Mouse (Mus musculus) naive thymus-derived CD4-positive, alpha-beta T cell, adult 2 months (primary cell): ENCODE data around the gene Gm10721.
"Not testable (repeated sequence)": the region's sequence is repeated elsewhere in the genome, so short reads cannot be mapped to it uniquely, and the experiment has no call there.

Experiments used
- DNase-seq: peaks from one replicate; pipeline ENCODE4 v3.0.0-alpha.2; 2011; ENCODE audit warnings: low read depth

Gene Gm10721

DNA sequence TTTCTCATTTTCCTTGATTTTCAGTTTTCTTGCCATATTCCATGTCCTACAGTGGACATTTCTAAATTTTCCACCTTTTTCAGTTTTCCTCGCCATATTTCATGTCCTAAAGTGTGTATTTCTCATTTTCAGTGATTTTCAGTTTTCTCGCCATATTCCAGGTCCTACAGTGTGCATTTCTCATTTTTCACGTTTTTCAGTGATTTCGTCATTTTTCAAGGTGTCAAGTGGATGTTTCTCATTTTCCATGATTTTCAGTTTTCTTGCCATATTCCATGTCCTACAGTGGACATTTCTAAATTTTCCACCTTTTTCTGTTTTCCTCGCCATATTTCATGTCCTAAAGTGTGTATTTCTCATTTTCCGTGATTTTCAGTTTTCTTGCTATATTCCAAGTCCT lies 12.7 kb downstream of the Gm10721 start:
- DNase-seq: not testable (repeated sequence)

DNA sequence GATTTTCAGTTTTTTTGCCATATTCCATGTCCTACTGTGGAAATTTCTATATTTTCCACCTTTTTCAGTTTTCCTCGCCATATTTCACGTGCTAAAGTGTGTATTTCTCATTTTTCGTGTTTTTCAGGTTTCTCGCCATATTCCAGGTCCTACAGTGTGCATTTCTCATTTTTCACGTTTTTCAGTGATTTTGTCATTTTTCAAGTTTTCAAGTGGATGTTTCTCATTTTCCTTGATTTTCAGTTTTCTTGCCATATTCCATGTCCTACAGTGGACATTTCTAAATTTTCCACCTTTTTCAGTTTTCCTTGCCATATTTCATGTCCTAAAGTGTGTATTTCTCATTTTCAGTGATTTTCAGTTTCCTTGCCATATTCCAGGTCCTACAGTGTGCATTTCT lies 13.2 kb downstream of the Gm10721 start:
- not testable (repeated sequence) for DNase-seq

DNA sequence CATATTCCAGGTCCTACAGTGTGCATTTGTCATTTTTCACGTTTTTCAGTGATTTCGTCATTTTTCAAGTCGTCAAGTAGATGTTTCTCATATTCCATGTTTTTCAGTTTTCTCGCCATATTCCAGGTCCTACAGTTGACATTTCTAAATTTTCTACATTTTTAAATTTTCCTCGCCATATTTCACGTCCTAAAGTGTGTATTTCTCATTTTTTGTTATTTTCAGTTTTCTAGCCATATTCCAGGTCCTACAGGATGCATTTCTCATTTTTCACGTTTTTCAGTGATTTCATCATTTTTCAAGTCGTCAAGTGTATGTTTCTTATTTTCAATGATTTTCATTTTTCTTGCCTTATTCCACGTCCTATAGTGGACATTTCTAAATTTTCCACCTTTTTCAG lies 13.8 kb downstream of the Gm10721 start:
- DNase-seq: not testable (repeated sequence)

DNA sequence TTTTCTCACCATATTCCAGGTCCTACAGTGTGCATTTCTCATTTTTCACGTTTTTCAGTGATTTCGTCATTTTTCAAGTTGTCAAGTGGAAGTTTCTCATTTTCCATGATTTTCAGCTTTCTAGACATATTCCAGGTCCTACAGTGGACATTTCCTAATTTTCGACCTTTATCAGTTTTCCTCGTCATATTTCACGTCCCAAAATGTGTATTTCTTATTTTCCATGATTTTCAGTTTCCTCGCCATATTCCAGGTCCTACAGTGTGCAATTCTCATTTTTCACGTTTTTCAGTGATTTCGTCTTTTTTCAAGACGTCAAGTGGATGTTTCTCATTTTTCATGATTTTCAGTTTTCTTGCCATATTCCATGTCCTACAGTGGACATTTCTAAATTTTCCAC lies 14.3 kb downstream of the Gm10721 start:
- peak; percentile 56 for DNase-seq

DNA sequence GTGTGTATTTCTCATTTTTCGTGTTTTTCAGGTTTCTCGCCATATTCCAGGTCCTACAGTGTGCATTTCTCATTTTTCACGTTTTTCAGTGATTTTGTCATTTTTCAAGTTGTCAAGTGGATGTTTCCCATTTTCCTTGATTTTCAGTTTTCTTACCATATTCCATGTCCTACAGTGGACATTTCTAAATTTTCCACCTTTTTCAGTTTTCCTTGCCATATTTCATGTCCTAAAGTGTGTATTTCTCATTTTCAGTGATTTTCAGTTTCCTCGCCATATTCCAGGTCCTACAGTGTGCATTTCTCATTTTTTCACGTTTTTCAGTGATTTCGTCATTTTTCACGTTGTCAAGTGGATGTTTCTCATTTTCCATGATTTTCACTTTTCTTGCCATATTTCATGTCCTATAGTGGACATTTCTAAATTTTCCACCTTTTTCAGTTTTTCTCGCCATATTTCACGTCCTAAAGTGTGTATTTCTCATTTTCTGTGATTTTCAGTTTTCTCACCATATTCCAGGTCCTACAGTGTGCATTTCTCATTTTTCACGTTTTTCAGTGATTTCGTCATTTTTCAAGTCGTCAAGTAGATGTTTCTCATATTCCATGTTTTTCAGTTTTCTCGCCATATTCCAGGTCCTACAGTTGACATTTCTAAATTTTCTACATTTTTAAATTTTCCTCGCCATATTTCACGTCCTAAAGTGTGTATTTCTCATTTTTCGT lies 16.5 kb downstream of the Gm10721 start:
- not testable (repeated sequence) for DNase-seq

DNA sequence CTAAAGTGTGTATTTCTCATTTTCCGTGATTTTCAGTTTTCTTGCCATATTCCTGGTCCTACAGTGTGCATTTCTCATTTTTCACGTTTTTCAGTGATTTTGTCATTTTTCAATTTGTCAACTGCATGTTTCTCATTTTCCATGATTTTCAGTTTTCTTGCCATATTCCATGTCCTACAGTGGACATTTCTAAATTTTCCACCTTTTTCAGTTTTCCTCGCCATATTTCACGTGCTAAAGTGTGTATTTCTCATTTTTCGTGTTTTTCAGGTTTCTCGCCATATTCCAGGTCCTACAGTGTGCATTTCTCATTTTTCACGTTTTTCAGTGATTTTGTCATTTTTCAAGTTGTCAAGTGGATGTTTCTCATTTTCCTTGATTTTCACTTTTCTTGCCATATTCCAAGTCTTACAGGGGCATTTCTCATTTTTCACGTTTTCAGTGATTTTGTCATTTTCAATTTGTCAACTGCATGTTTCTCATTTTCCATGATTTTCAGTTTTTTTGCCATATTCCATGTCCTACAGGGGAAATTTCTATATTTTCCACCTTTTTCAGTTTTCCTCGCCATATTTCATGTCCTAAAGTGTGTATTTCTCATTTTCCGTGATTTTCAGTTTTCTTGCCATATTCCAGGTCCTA lies 17.9 kb downstream of the Gm10721 start:
- peak; percentile 87 for DNase-seq

DNA sequence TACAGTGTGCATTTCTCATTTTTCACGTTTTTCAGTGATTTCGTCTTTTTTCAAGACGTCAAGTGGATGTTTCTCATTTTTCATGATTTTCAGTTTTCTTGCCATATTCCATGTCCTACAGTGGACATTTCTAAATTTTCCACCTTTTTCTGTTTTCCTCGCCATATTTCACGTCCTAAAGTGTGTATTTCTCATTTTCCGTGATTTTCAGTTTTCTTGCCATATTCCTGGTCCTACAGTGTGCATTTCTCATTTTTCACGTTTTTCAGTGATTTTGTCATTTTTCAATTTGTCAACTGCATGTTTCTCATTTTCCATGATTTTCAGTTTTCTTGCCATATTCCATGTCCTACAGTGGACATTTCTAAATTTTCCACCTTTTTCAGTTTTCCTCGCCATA lies 21.4 kb downstream of the Gm10721 start, which contains the start of gene Gm17535:
Gm17535 (plus strand) TSS at position 301 of the 400 bp plus-strand sequence.
- not testable (repeated sequence) for DNase-seq

DNA sequence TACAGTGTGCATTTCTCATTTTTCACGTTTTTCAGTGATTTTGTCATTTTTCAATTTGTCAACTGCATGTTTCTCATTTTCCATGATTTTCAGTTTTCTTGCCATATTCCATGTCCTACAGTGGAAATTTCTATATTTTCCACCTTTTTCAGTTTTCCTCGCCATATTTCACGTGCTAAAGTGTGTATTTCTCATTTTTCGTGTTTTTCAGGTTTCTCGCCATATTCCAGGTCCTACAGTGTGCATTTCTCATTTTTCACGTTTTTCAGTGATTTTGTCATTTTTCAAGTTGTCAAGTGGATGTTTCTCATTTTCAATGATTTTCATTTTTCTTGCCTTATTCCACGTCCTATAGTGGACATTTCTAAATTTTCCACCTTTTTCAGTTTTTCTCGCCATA lies 23.6 kb downstream of the Gm10721 start, which contains the start of gene Gm10715:
Gm10715 (plus strand) TSS at position 301 of the 400 bp plus-strand sequence.
- not testable (repeated sequence) for DNase-seq

DNA sequence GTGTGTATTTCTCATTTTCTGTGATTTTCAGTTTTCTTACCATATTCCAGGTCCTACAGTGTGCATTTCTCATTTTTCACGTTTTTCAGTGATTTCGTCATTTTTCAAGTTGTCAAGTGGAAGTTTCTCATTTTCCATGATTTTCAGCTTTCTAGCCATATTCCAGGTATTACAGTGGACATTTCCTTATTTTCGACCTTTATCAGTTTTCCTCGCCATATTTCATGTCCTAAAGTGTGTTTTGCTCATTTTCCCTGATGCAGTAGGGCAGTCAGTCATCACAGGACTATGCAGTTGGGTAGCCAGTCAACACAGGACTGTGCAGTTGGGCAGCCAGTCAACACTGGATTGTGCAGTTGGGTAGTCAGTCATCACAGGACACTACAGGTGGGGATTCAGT lies 25.2 kb downstream of the Gm10721 start:
- DNase-seq: peak; percentile 31
